Mouse (Mus musculus) liver, embryonic 14.5 days (tissue): ENCODE data around the gene Gm40460.

Source experiments
- CTCF ChIP-seq: IDR thresholded peaks from 2 replicates; pipeline ENCODE4 v1.5.1; 2016; ENCODE audit warnings: antibody characterized with exemption, low read depth, control low read depth
- EP300 ChIP-seq: IDR thresholded peaks from 2 replicates; pipeline ENCODE4 v1.6.1; 2016; ENCODE audit warnings: antibody characterized with exemption, low read depth

GRCm38 (mm10) chr7:142284023-142284591, 43.2 kb upstream of the Gm40460 start:
- TF ChIP-seq CTCF (0 out of 2 replicates have a peak, but pooled peaks have one; percentile 32), EP300 (no peak)
